Mouse (Mus musculus) ES-Bruce4 (cell line): ENCODE data around the gene Map3k20. TPM values are rescaled to one million over a fixed set of nuclear protein-coding genes. Genes with fewer than 3 reads are reported as not detected.

Experiments
- H3K27ac ChIP-seq: 2 replicates; pipeline ENCODE4 v1.5.1; 2012; ENCODE audit warnings: low read length, inconsistent platforms; ENCODE audit not compliant: insufficient read depth
- H3K27me3 ChIP-seq: 2 replicates; pipeline ENCODE4 v1.6.1; 2012; ENCODE audit warnings: mild to moderate bottlenecking, low read length, inconsistent platforms; ENCODE audit not compliant: control insufficient read depth, poor library complexity, insufficient read depth, severe bottlenecking
- H3K36me3 ChIP-seq: 2 replicates; pipeline ENCODE4 v1.6.1; 2012; ENCODE audit warnings: inconsistent platforms, mild to moderate bottlenecking, low read length, moderate library complexity; ENCODE audit not compliant: control insufficient read depth, poor library complexity, insufficient read depth, severe bottlenecking
- H3K4me1 ChIP-seq: one replicate; pipeline ENCODE4 v1.8.1; 2011; ENCODE audit warnings: low read length; ENCODE audit not compliant: control insufficient read depth, insufficient read depth
- H3K4me3 ChIP-seq: 2 replicates; pipeline ENCODE4 v1.5.1; 2011; ENCODE audit warnings: low read depth, mild to moderate bottlenecking, low read length
- H3K9ac ChIP-seq: 2 replicates; pipeline ENCODE4 v1.6.1; 2012; ENCODE audit warnings: low read depth, mild to moderate bottlenecking, inconsistent platforms; ENCODE audit not compliant: poor library complexity, severe bottlenecking
- H3K9me3 ChIP-seq: replicated peaks from 2 replicates; pipeline ENCODE4 v1.6.1; 2012; ENCODE audit warnings: mild to moderate bottlenecking, low read length, inconsistent platforms; ENCODE audit not compliant: control insufficient read depth, poor library complexity, insufficient read depth, severe bottlenecking
- CTCF ChIP-seq: IDR thresholded peaks from one replicate; pipeline ENCODE4 v1.8.1; 2011; ENCODE audit warnings: low read depth, low read length
- EP300 ChIP-seq: IDR thresholded peaks from 2 replicates; pipeline ENCODE4 v1.6.1; 2011; ENCODE audit warnings: low read depth, low read length; ENCODE audit not compliant: insufficient read depth
- POLR2A ChIP-seq: IDR thresholded peaks from one replicate; pipeline ENCODE4 v1.8.1; 2011; ENCODE audit warnings: low read length; ENCODE audit not compliant: insufficient read depth
- polyA plus RNA-seq: library from polyadenylated mRNA; stranded (reverse); fragments of >200 nt; gene quantifications from 2 replicates; pipeline ENCODE4 v1.2.4, GENCODE M21; 2011; ENCODE audit warnings: low read depth; ENCODE audit not compliant: missing spikeins, insufficient read depth, insufficient read length

Map3k20 gene
- polyA plus RNA-seq, 1 experiment = 39.0 TPM

- Histone ChIP-seq H3K27ac (no peak overlapping the region), H3K9me3 (no peaks in the 10 kb centered on the region), H3K9ac (no peak overlapping the region), H3K4me1 (no peaks in the 10 kb centered on the region), H3K4me3 (no peak overlapping the region), H3K36me3 (no peaks in the 10 kb centered on the region), H3K27me3 (no peaks in the 10 kb centered on the region)
- no peak for TF ChIP-seq CTCF
These were observed 155.6 kb downstream of the Map3k20 start for GRCm38 (mm10) chr2:72441010-72441409.

- H3K4me1 ChIP-seq = no peaks in the 10 kb centered on the region
- no peak for TF ChIP-seq CTCF
- no peak for TF ChIP-seq EP300
- TF ChIP-seq POLR2A = no peak
- H3K27me3 ChIP-seq = no peaks in the 10 kb centered on the region
These were observed 157.4 kb downstream of the Map3k20 start for GRCm38 (mm10) chr2:72442825-72443224.

GRCm38 (mm10) chr2:72443960-72444359 is 158.5 kb downstream of the Map3k20 start:
- Histone ChIP-seq H3K27ac (no peak overlapping the region), H3K4me1 (no peaks in the 10 kb centered on the region), H3K36me3 (no peaks in the 10 kb centered on the region), H3K9ac (no peak overlapping the region), H3K9me3 (no peaks in the 10 kb centered on the region), H3K4me3 (no peak overlapping the region), H3K27me3 (no peaks in the 10 kb centered on the region)
- TF ChIP-seq POLR2A (no peak), EP300 (no peak), CTCF (no peak)

More at GRCm38 (mm10) chr2:72442825-72443224, 157.4 kb downstream of the Map3k20 start:
- no peak overlapping the region for H3K9ac ChIP-seq
- H3K27ac ChIP-seq = no peak overlapping the region
- H3K4me3 ChIP-seq = no peak overlapping the region
- no peaks in the 10 kb centered on the region for H3K36me3 ChIP-seq
- no peaks in the 10 kb centered on the region for H3K9me3 ChIP-seq

- Histone ChIP-seq H3K27ac (no peak overlapping the region), H3K36me3 (no peaks in the 10 kb centered on the region), H3K27me3 (no peaks in the 10 kb centered on the region), H3K4me3 (no peak overlapping the region), H3K9me3 (no peaks in the 10 kb centered on the region), H3K4me1 (no peaks in the 10 kb centered on the region), H3K9ac (no peak overlapping the region)
- TF ChIP-seq CTCF (no peak), EP300 (no peak), POLR2A (no peak)
These were observed 160.7 kb downstream of the Map3k20 start for GRCm38 (mm10) chr2:72446106-72446505.

- H3K36me3 ChIP-seq = no peaks in the 10 kb centered on the region
- no peak for TF ChIP-seq EP300
- TF ChIP-seq POLR2A = no peak
- TF ChIP-seq CTCF = no peak
- no peak overlapping the region; the same call in 1 of the 2 replicates for H3K27ac ChIP-seq
- no peak overlapping the region for H3K4me3 ChIP-seq
- no peaks in the 10 kb centered on the region for H3K4me1 ChIP-seq
- H3K9me3 ChIP-seq = no peaks in the 10 kb centered on the region
- H3K27me3 ChIP-seq = no peaks in the 10 kb centered on the region
- no peak overlapping the region for H3K9ac ChIP-seq
These were observed 161.2 kb downstream of the Map3k20 start for GRCm38 (mm10) chr2:72446615-72447014.

GRCm38 (mm10) chr2:72453563-72453962 is 168.1 kb downstream of the Map3k20 start:
- Histone ChIP-seq H3K27me3 (no peaks in the 10 kb centered on the region), H3K4me1 (no peaks in the 10 kb centered on the region), H3K9me3 (no peaks in the 10 kb centered on the region), H3K4me3 (no peak overlapping the region), H3K36me3 (no peaks in the 10 kb centered on the region), H3K9ac (no peak overlapping the region), H3K27ac (no peak overlapping the region)
- TF ChIP-seq EP300 (no peak), CTCF (no peak), POLR2A (no peak)
